Mouse (Mus musculus) limb, embryonic 11.5 days (tissue): ENCODE data around the gene Magi2. TPM values are rescaled to one million over a fixed set of nuclear protein-coding genes. Genes with fewer than 3 reads are reported as not detected.

Experiments used
- ATAC-seq: fragments of 200-750 bp; cut with Nextera tagmentation; 2 replicates; pipeline ENCODE4 v1.8.0; 2017; ENCODE audit warnings: low read depth; ENCODE audit not compliant: insufficient number of reproducible peaks, low FRiP score, low TSS enrichment
- DNase-seq: peaks from one replicate; pipeline ENCODE4 v3.0.0-alpha.2; 2015; ENCODE audit warnings: low spot score
- H3K27ac ChIP-seq: fragments of 300-500 bp; sonication (generic); replicated peaks from 2 replicates; pipeline ENCODE4 v1.5.1; 2014; ENCODE audit warnings: low read depth, mild to moderate bottlenecking, low read length
- H3K27me3 ChIP-seq: fragments of 300-500 bp; sonication (generic); 2 replicates; pipeline ENCODE4 v1.6.1; 2014; ENCODE audit warnings: mild to moderate bottlenecking, low read length, mixed read lengths; ENCODE audit not compliant: control insufficient read depth, insufficient read depth
- H3K36me3 ChIP-seq: fragments of 300-500 bp; sonication (generic); 2 replicates; pipeline ENCODE4 v1.6.1; 2014; ENCODE audit warnings: mild to moderate bottlenecking, low read length, moderate library complexity, mixed read lengths; ENCODE audit not compliant: control insufficient read depth, insufficient read depth
- H3K4me1 ChIP-seq: fragments of 300-500 bp; sonication (generic); 2 replicates; pipeline ENCODE4 v1.6.1; 2014; ENCODE audit warnings: low read length, mixed read lengths; ENCODE audit not compliant: control insufficient read depth, insufficient read depth
- H3K4me2 ChIP-seq: fragments of 300-500 bp; sonication (generic); 2 replicates; pipeline ENCODE4 v1.6.1; 2014; ENCODE audit warnings: low read depth, mild to moderate bottlenecking, moderate library complexity; ENCODE audit not compliant: severe bottlenecking
- H3K4me3 ChIP-seq: fragments of 300-500 bp; sonication (generic); 2 replicates; pipeline ENCODE4 v1.5.1; 2014; ENCODE audit warnings: low read depth, low read length
- H3K9ac ChIP-seq: fragments of 300-500 bp; sonication (generic); 2 replicates; pipeline ENCODE4 v1.6.1; 2014; ENCODE audit warnings: mild to moderate bottlenecking, low read length
- H3K9me3 ChIP-seq: fragments of 300-500 bp; sonication (generic); 2 replicates; pipeline ENCODE4 v1.6.1; 2016; ENCODE audit warnings: low read length; ENCODE audit not compliant: control insufficient read depth
- WGBS: fragments of 180-500 bp; shearing (Covaris S2); extraction: QIAGEN DNeasy Blood & Tissue Kit; methylation state at CpG from one replicate; pipeline ENCODE4 v1.1.7; 2014; 5-methylcytosine and 5-hydroxymethylcytosine counted together
- polyA plus RNA-seq: library from polyadenylated mRNA; unstranded; fragments of >200 nt; fragmentation: Nextera tagmentation; extraction: Ambion mirVana; gene quantifications from 2 replicates; pipeline ENCODE4 v1.2.1, GENCODE M21; 2014

The Magi2 gene
- polyA plus RNA-seq, 1 experiment from 2014 or later: 2.8 TPM

DNA sequence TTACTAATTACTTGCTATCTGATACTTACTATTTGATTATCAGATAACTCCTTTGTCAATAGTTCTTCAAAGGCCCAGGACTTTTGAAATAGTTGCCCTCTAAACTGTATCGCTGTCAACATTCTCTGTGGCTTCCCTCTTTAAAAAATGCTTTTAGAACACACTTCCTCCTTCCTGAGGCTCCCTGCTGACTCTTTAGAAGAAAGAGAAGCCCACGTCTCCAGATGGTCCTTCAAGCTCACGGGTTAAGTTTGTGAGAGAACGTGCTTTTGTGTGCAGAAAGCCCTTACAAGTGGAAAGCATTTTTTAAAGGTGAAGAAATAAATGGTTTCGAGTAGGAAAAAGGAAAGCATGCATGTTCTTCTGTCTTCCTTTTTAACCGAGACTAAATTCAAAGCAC, 1267.2 kb downstream of the Magi2 start:
- 55% methylated on average over 6 of the region's 6 CpGs for WGBS
- ATAC-seq (no peak), DNase-seq (no peak)
- Histone ChIP-seq H3K4me2 (no peak overlapping the region), H3K27me3 (no peaks in the 10 kb centered on the region), H3K4me3 (no peak overlapping the region), H3K4me1 (no peaks in the 10 kb centered on the region), H3K9me3 (no peaks in the 10 kb centered on the region), H3K9ac (no peak overlapping the region), H3K36me3 (no peaks in the 10 kb centered on the region), H3K27ac (no peak overlapping the region)

DNA sequence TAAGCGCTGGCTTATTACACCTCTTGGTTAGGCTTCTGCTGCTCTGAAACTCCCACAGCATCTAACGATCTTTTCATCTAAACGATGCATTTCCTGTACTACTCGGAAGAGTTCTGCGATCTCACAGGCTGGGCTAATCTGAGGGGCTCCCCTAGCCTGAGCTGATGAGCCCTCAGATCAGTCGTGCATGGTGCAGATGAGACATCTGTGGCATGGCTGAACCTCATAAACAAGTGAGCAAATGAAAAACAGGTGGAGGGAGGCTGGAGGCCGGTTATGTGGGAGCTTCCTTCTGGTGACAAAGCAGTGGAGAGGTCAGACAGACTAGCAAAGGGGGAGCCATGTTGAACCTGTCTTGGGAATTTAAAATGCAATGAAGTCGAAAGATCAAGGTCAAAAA, 1270.1 kb downstream of the Magi2 start:
- H3K27me3 ChIP-seq: no peaks in the 10 kb centered on the region

DNA sequence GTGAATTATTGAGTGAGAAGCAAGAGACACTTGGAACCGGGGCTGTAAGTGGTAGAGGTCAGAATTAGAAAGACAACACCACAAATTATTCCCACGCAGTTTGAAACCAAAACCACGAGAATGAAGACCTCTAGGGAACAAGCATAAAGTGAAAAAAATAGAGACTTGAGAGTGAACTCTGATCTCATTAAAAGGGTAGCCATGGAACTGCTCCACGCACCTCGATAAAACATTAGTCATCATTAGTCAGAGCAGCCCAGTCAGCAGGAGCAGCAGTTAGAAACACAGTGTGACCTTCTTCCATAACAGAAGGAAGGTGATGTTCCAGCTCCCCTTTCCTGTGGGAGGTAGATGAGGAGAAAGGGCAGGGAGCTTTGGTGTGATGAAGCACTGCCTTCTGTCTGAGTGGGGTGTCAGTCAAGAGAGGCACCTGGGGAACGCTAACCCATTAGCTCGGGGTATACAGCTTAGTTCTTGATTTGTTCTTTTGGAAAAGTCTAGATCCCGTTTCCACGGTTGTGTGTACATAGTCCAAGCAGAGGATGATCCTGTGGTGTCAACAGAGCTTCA, 1272.3 kb downstream of the Magi2 start:
- Histone ChIP-seq H3K27ac (no peak overlapping the region), H3K9ac (no peak overlapping the region), H3K4me2 (no peak overlapping the region), H3K27me3 (no peaks in the 10 kb centered on the region), H3K4me3 (no peak overlapping the region), H3K36me3 (no peaks in the 10 kb centered on the region), H3K4me1 (no peaks in the 10 kb centered on the region), H3K9me3 (no peaks in the 10 kb centered on the region)
- WGBS: 49% methylated on average over 9 of the region's 9 CpGs
- DNase-seq (no peak), ATAC-seq (no peak)

More for the DNA sequence above, 1270.1 kb downstream of the Magi2 start:
- no peak overlapping the region for H3K27ac ChIP-seq
- no peak overlapping the region for H3K9ac ChIP-seq
- H3K4me1 ChIP-seq: no peaks in the 10 kb centered on the region
- H3K9me3 ChIP-seq: no peaks in the 10 kb centered on the region
- ATAC-seq (peak; percentile 57; the same call in 1 of the 2 replicates), DNase-seq (peak; percentile 52)
- H3K4me2 ChIP-seq: no peak overlapping the region
- no peaks in the 10 kb centered on the region for H3K36me3 ChIP-seq
- 18% methylated on average over 8 of the region's 8 CpGs for WGBS
- no peak overlapping the region for H3K4me3 ChIP-seq

DNA sequence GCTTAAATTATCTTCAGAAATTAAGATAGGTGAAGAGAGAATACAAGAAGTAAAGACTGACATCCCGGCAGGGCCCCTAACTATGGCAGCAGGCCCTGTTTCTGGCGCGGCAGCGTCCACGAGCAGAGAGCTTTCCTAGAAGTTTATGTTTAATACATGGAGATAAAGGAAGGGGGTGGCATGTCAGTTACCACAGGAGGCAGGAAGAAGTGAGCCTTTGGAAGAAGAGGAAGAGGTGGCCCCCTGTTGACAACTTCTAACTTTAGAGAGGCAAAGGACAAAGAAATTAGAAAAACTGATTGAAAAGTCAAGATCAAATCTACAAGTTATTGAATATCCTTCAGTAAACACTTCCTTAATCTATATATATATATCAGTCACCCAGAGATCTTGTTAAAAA, 1281.8 kb downstream of the Magi2 start:
- no peaks in the 10 kb centered on the region for H3K36me3 ChIP-seq
- no peaks in the 10 kb centered on the region for H3K27me3 ChIP-seq
- no peaks in the 10 kb centered on the region for H3K4me1 ChIP-seq
- no peak overlapping the region for H3K4me3 ChIP-seq
- H3K9ac ChIP-seq: no peak overlapping the region
- DNase-seq: no peak
- 67% methylated on average over 5 of the region's 5 CpGs for WGBS
- H3K4me2 ChIP-seq: no peak overlapping the region
- no peaks in the 10 kb centered on the region for H3K9me3 ChIP-seq
- no peak for ATAC-seq
- no peak overlapping the region for H3K27ac ChIP-seq

DNA sequence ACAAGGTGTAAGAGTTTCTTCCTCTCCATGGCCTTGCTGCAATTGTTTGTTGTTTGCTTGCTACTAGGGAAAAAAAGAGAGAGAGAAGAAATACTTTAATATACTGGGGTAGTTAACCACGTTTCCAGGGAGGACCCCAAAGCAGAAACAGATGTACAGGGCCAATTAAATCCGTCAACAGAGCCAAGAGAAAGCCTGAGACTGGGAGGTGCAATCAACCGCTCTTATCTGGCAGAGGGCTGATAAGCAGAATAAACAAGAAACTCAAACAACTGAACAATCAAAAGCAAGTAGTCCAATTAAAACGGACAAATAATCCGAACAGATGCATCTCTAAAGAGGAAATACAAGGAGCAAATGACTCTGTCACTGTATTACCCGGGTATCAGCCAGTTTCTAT, 1282.8 kb downstream of the Magi2 start:
- no peaks in the 10 kb centered on the region for H3K4me1 ChIP-seq
- H3K27ac ChIP-seq: no peak overlapping the region
- no peaks in the 10 kb centered on the region for H3K36me3 ChIP-seq
- no peaks in the 10 kb centered on the region for H3K27me3 ChIP-seq
- H3K4me2 ChIP-seq: no peak overlapping the region
- DNase-seq (no peak), ATAC-seq (no peak)
- no peak overlapping the region for H3K4me3 ChIP-seq
- no peaks in the 10 kb centered on the region for H3K9me3 ChIP-seq
- WGBS: 19% methylated on average over 6 of the region's 6 CpGs
- no peak overlapping the region for H3K9ac ChIP-seq

DNA sequence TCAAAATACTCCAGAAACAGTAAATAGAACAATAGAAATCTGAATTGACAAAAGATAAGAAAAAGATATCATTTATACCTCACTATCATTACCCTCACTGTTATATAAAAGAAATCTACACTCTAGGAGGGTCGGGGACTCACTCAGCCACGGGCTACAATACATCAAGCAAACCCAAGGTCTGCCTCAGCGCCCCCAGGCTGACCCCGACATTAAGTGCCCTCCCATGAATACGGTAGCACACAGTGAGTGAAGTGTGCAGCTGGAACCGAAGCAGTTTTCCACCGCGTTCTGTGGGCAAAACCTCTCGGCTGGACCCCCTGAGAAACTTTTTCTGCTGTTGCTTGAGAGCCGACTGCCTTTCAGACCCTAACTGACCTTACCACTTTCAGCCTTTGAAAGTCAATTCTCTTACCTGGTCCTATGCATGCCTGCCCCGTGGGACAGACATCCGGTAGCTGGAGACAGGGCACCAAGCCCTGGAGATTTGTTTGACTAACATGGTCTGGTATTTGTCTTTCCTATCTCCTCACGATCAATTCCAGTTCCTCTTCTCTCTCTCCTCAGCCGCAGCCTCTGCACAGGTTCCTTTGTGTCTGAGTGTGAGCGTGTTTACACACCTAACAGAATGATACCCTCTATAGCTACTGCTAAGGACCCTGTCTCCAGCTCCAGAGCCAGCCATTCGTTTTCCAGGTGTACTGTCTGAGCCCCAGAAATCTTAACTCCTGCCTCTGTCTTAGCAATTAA, 1285.7 kb downstream of the Magi2 start:
- H3K9ac ChIP-seq: no peak overlapping the region
- 30% methylated on average over 16 of the region's 16 CpGs for WGBS
- no peaks in the 10 kb centered on the region for H3K27me3 ChIP-seq
- H3K36me3 ChIP-seq: no peaks in the 10 kb centered on the region
- DNase-seq (no peak), ATAC-seq (no peak)
- H3K9me3 ChIP-seq: no peaks in the 10 kb centered on the region
- no peaks in the 10 kb centered on the region for H3K4me1 ChIP-seq
- no peak overlapping the region for H3K27ac ChIP-seq
- no peak overlapping the region for H3K4me3 ChIP-seq
- no peak overlapping the region for H3K4me2 ChIP-seq

DNA sequence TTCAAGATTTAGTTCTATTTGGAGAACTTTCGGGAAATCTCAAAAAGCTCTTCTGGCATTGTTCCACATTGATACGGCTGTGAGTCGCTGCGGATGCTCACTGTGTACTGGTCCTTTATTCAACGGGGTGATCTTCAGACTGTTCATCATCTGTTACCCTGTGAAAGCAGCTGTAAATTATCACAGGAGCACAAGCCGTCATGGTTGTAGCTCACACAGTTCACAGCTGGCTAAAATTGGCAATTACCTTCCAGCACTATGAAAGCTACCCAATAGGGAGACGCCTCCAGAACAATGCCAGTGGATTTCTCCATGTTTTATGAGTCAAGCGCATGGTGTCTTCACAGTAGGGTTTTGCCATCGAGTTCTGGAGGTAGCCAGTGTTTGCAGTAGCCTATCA, 1294.8 kb downstream of the Magi2 start:
- no peak for DNase-seq
- 84% methylated on average over 9 of the region's 9 CpGs for WGBS

DNA sequence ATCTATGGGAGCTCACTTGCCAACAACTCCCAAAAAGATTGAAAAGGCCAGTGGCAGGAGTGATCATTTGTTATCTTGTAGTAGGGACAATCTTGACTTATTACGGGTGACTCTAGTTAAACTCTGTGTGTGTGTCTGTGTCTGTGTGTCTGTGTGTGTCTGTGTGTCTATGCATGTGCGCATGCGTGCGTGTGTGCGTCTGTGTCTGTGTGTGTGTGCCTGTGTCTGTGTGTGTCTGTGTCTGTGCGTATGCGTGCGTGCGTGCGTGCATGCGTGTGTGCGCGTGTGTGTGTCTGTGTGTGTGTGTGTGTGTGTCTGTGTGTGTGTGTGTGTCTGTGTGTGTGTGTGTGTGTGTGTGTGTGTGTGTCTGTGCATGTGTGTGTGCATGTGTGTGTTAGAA, 1295.2 kb downstream of the Magi2 start:
- Histone ChIP-seq H3K4me1 (no peaks in the 10 kb centered on the region), H3K9ac (no peak overlapping the region), H3K9me3 (no peaks in the 10 kb centered on the region), H3K36me3 (no peaks in the 10 kb centered on the region), H3K27ac (no peak overlapping the region), H3K4me3 (no peak overlapping the region), H3K27me3 (no peaks in the 10 kb centered on the region), H3K4me2 (no peak overlapping the region)
- DNase-seq: no peak
- no peak for ATAC-seq
- 95% methylated on average over 13 of the region's 13 CpGs for WGBS

More for the DNA sequence above, 1294.8 kb downstream of the Magi2 start:
- Histone ChIP-seq H3K4me3 (no peak overlapping the region), H3K4me1 (no peaks in the 10 kb centered on the region), H3K27ac (no peak overlapping the region), H3K36me3 (no peaks in the 10 kb centered on the region), H3K27me3 (no peaks in the 10 kb centered on the region), H3K9me3 (no peaks in the 10 kb centered on the region), H3K9ac (no peak overlapping the region), H3K4me2 (no peak overlapping the region)
- ATAC-seq: no peak

DNA sequence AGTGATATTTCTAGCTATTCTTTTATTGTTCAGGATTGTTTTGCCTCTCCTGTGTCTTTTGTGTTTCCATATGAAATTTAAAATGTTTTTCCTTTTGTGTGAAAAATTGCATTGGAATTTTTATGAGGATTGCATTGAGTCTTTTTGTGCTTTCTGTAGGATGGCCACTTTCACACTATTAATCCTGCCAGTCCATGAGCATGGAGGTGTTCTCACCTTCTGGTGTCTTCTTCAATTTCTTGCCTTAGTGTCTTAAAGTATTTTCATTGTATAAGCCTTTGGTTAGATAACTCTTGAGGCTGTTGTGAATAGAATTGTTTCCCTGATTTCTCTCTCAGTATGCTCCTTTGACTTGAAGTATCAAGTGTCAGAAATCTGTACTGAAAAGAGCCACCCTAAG, 1296.9 kb downstream of the Magi2 start:
- H3K27me3 ChIP-seq: no peaks in the 10 kb centered on the region
- no peak for DNase-seq
- no peak overlapping the region for H3K27ac ChIP-seq
- no peaks in the 10 kb centered on the region for H3K9me3 ChIP-seq
- no peak overlapping the region for H3K4me3 ChIP-seq
- no peaks in the 10 kb centered on the region for H3K36me3 ChIP-seq
- no peak overlapping the region for H3K4me2 ChIP-seq
- no peak for ATAC-seq
- H3K9ac ChIP-seq: no peak overlapping the region
- H3K4me1 ChIP-seq: no peaks in the 10 kb centered on the region
